Mouse (Mus musculus): ENCODE data around the gene Tmem51.

DNA sequence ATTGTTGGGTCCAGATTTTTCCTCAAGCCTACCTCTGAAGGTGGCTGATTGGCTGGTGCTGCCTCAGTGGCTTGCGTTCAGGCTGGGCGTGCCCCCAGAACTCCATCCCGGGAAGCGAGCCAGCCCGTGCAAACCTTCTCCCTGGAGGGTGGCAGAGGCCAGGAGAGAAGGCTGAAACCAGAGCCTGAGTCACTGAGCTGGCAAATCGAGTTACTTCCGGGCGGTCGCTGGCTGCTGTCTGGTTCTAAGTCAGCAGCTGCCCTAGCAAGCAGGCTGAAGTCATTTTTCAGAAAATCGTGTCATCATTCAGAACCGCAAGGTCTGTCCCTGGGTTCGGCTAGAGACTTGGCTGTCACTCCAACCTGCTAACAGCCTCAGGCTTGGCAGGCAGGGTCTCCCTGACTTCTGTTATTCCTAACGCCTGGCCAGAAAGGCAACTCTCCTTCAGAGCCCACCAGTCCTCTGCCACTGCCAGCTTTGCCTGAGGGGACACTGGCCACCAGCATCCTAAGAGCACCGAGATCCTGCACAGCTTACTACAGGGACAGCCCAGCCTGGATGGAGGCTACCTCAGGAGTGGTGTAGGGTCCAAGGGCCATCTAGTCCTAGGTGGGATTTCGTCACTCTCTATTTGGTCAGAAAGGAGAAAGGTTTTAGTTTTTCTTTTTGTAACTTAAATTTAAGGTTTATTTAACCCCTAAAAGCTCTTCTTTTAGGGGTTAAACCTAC is 11.6 kb upstream of the Tmem51 start:
- no peak for TF ChIP-seq CTCF (IDR thresholded peaks at IDR 0.05; ENCODE audit: borderline replicate concordance, control insufficient read depth, extremely low read depth, insufficient read depth, low read length, poor library complexity)
- no peak for TF ChIP-seq POLR2A (IDR thresholded peaks at IDR 0.05; ENCODE audit: control insufficient read depth, extremely low read depth, insufficient read depth, low read length, poor library complexity)

All from thymus, adult 2 months (tissue).